Mouse (Mus musculus): ENCODE measurements around the gene Gcm1. TPM values are rescaled to one million over a fixed set of nuclear protein-coding genes. Genes with fewer than 3 reads are reported as not detected.

The Gcm1 gene
- total RNA-seq, 2 experiments from 2014 or later: not detected

- no peak for ATAC-seq (replicated peaks; ENCODE audit: low FRiP score, low TSS enrichment, poor library complexity, severe bottlenecking)
These were observed 37.2 kb downstream of the Gcm1 start for GRCm38 (mm10) chr9:78088971-78089370.

GRCm38 (mm10) chr9:78089906-78090305 lies 38.2 kb downstream of the Gcm1 start:
- ATAC-seq (replicated peaks; ENCODE audit: low FRiP score, low TSS enrichment, poor library complexity, severe bottlenecking): no peak

- no peak for ATAC-seq (replicated peaks; ENCODE audit: low FRiP score, low TSS enrichment, poor library complexity, severe bottlenecking)
These were observed 38.9 kb downstream of the Gcm1 start for GRCm38 (mm10) chr9:78090596-78090995.

- ATAC-seq (replicated peaks; ENCODE audit: low FRiP score, low TSS enrichment, poor library complexity, severe bottlenecking): no peak
These were observed 44.0 kb downstream of the Gcm1 start for GRCm38 (mm10) chr9:78095686-78096085.

- ATAC-seq (replicated peaks; ENCODE audit: low FRiP score, low TSS enrichment, poor library complexity, severe bottlenecking): 0 out of 2 replicates have a peak, but pooled peaks have one; percentile 58
These were observed 44.7 kb downstream of the Gcm1 start for GRCm38 (mm10) chr9:78096376-78096775.

- ATAC-seq (replicated peaks; ENCODE audit: low FRiP score, low TSS enrichment, poor library complexity, severe bottlenecking): 0 out of 2 replicates have a peak, but pooled peaks have one; percentile 20
These were observed 49.2 kb downstream of the Gcm1 start for GRCm38 (mm10) chr9:78100956-78101355.

- ATAC-seq (replicated peaks; ENCODE audit: low FRiP score, low TSS enrichment, poor library complexity, severe bottlenecking): no peak
These were observed 49.7 kb downstream of the Gcm1 start for GRCm38 (mm10) chr9:78101431-78101830.

- ATAC-seq (replicated peaks; ENCODE audit: low FRiP score, low TSS enrichment, poor library complexity, severe bottlenecking): no peak
These were observed 52.3 kb downstream of the Gcm1 start for GRCm38 (mm10) chr9:78103965-78104560.

- ATAC-seq (replicated peaks; ENCODE audit: low FRiP score, low TSS enrichment, poor library complexity, severe bottlenecking): peak; percentile 36; the same call in 1 of the 2 replicates
These were observed 53.2 kb downstream of the Gcm1 start for GRCm38 (mm10) chr9:78104973-78105372.

GRCm38 (mm10) chr9:78105501-78105932 lies 53.8 kb downstream of the Gcm1 start:
- ATAC-seq (replicated peaks; ENCODE audit: low FRiP score, low TSS enrichment, poor library complexity, severe bottlenecking): peak; percentile 70

- no peak for ATAC-seq (replicated peaks; ENCODE audit: low FRiP score, low TSS enrichment, poor library complexity, severe bottlenecking)
These were observed 55.1 kb downstream of the Gcm1 start for GRCm38 (mm10) chr9:78106821-78107220.

GRCm38 (mm10) chr9:78107582-78107911 lies 55.8 kb downstream of the Gcm1 start:
- no peak for ATAC-seq (replicated peaks; ENCODE audit: low FRiP score, low TSS enrichment, poor library complexity, severe bottlenecking)

GRCm38 (mm10) chr9:78107912-78108795 lies 56.4 kb downstream of the Gcm1 start:
- ATAC-seq (replicated peaks; ENCODE audit: low FRiP score, low TSS enrichment, poor library complexity, severe bottlenecking): peak; percentile 33

- ATAC-seq (replicated peaks; ENCODE audit: low FRiP score, low TSS enrichment, poor library complexity, severe bottlenecking): peak; percentile 71
These were observed 57.1 kb downstream of the Gcm1 start, which contains the start of the genes Fbxo9 and Ick for GRCm38 (mm10) chr9:78108796-78109239. Gene Fbxo9 (minus strand): TSS chr9:78109065. Gene Ick (plus strand): TSS chr9:78109192.

- no peak for ATAC-seq (replicated peaks; ENCODE audit: low FRiP score, low TSS enrichment, poor library complexity, severe bottlenecking)
These were observed 57.9 kb downstream of the Gcm1 start for GRCm38 (mm10) chr9:78109656-78110055.

- ATAC-seq (replicated peaks; ENCODE audit: low FRiP score, low TSS enrichment, poor library complexity, severe bottlenecking): no peak
These were observed 59.7 kb downstream of the Gcm1 start for GRCm38 (mm10) chr9:78111456-78111855.

GRCm38 (mm10) chr9:78112770-78113537 lies 61.2 kb downstream of the Gcm1 start:
- peak; percentile 72 for ATAC-seq (replicated peaks; ENCODE audit: low FRiP score, low TSS enrichment, poor library complexity, severe bottlenecking)

- no peak for ATAC-seq (replicated peaks; ENCODE audit: low FRiP score, low TSS enrichment, poor library complexity, severe bottlenecking)
These were observed 61.8 kb downstream of the Gcm1 start for GRCm38 (mm10) chr9:78113538-78113885.
